Mouse (Mus musculus): ENCODE results near the gene Lemd2.

DNA sequence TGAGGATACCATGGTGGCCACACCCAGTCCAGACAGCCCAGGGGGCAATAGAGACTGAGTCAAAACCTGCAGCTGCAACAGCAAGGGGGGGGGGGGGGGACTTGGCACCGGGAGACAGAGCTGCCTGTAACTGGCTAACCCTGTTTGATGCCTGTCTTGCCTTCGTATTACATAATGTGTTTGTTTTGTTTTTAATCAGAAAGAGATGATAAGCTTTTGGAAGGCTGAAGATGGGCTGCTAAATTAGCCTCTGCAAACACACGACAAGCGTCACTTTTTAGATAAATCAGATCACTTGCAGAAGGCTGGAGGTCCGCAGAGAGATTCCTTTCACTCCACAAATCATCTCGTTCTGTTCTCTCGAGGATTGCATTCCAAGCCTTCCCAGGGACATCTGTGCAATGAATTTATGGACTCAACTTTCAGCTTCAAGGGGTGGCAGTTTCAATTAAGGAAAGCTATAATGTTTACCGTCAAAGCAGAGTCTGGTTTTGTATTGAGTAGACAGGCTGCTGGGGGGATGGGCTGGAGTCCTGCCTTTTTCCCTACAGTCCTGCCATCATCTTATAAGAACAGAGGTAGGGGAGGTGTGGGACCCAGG, 57.8 kb downstream of the Lemd2 start:
- TF ChIP-seq CTCF (IDR thresholded peaks at IDR 0.05; ENCODE audit: low read depth, low read length) (no peak), GATA1 (IDR thresholded peaks at IDR 0.05; ENCODE audit: borderline replicate concordance, low read length) (no peak), TAL1 (conservative IDR thresholded peaks at IDR 0.05; ENCODE audit: low read depth, low read length) (no peak), POLR2AphosphoS5 (IDR thresholded peaks at IDR 0.05; ENCODE audit: insufficient replicate concordance, low read depth, low read length) (no peak)
